Mouse (Mus musculus) naive thymus-derived CD4-positive, alpha-beta T cell, adult 2 months (primary cell): ENCODE data around the gene Foxn3.

Source experiments
- DNase-seq: peaks from one replicate; pipeline ENCODE4 v3.0.0-alpha.2; 2011; ENCODE audit warnings: low read depth

The Foxn3 gene

GRCm38 (mm10) chr12:99353692-99354091, 209.7 kb downstream of the Foxn3 start:
- DNase-seq = no peak

DNA sequence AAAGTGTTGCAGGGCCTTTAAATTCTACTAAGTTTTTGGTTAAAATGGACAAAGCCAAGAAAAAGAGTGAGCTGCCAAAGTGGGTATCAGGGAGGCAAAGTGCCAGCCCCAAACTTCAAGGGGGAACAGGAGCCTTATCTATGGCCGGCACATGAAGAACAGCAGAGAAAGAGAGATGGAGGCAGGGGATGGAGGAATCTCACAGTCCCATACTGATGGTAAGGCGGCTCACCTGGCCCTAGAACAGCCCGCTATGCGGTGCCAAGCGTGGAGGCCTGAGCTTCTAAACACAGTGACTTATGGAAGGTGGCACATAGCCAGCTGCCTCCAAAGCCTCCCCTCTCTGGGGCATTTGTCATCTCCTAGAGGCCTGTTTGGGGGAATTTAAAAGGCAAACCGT, 210.8 kb downstream of the Foxn3 start:
- DNase-seq = no peak

DNA sequence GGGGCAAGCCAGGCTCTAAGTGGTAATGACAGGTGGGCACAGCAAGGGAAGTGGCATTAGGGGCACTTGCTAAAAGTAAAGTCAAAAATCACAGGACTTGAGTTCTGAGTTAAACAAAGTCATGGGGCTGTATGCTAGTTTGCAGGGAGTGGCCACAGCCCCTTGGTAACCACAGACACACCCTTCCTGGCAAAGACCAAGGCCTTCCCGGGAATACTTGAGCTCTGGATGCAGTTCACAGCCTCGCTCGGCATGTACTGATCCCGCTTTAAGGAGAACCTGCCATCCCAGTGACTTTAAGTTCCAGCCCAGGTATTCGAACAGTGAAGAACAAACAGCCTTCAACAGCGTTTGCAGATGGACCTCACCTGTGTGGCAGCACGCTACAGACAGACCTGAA, 211.2 kb downstream of the Foxn3 start:
- DNase-seq = no peak

- no peak for DNase-seq
These were observed 211.7 kb downstream of the Foxn3 start for GRCm38 (mm10) chr12:99351731-99352130.

GRCm38 (mm10) chr12:99349650-99349997, 213.8 kb downstream of the Foxn3 start:
- DNase-seq = no peak

GRCm38 (mm10) chr12:99348940-99349649, 214.3 kb downstream of the Foxn3 start:
- no peak for DNase-seq

- no peak for DNase-seq
These were observed 215.9 kb downstream of the Foxn3 start for GRCm38 (mm10) chr12:99347512-99347911.

DNA sequence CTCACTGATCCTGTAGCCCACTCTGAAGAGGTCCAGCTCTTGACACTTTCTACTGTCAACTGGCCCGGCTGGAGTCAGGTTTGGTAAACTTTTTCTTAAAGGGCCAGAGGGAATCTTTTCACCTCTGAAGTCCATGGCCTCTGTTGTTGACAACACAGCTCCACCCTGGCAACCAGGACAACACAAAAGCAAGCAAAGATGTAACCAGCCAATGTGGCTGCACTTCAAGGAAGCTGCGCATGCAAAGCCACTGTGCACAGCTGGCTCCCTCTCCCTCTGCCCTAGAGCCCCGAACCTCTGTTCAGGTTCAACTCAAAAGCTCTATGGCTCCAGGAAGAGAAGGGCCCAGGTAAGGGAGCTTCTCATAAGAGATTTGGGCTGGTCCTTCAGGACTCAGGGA, 216.4 kb downstream of the Foxn3 start:
- no peak for DNase-seq

DNA sequence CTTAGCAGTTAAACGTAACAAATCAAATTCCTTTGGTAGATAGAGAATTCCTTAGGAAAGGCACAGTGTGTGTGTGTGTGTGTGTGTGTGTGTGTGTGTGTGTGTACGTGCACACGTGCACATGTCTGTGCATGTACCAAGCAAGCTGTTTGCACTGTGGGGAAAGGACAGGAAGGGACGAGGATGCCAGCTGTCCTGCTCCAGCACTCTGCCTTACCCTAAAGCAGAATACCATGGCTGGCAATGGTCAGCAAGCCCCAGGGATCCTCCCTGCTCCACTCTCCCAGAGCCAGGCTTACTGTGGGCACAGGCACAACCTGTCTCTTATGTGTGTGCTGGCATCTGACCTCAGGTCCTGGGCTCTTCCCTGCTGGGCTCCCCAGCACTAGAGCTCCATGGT, 218.1 kb downstream of the Foxn3 start:
- no peak for DNase-seq

DNA sequence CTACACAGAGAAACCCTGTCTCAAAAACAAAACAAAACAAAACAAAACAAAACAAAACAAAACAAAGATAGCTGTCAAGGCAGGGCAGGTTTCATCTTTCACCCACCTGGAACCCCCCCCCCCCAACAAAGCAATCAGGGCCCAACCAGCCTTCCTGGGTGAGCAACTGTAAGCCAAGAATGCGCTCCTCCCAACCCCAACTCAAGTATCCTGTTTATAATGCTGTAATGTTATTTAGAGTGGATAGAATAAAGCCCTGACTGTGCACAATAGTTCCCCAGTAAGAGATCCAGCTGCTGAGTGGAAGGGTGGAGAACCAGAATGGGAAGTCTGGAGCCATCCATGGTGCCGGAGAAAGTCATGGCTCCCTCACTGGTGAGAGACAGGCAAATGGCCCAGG, 220.0 kb downstream of the Foxn3 start:
- DNase-seq = no peak

DNA sequence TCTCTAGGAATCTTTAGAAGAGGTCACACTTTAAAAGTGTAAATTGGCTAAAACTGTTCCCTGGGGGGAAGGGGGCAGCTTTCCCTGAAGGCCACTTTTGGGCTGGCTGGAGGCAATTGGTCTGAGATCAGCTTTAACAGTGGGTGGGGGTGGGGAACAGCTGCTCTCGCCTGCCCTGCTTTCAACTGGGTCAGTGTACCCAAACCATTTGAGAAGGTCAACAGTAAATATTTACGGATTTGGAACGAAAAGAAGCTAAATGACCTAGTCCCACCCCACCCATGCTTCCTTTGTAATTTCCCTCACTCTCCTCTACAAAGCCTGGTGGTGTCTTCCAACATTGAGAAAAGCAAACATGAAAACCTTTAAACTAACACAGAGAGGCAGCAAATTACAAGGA, 221.2 kb downstream of the Foxn3 start:
- no peak for DNase-seq

DNA sequence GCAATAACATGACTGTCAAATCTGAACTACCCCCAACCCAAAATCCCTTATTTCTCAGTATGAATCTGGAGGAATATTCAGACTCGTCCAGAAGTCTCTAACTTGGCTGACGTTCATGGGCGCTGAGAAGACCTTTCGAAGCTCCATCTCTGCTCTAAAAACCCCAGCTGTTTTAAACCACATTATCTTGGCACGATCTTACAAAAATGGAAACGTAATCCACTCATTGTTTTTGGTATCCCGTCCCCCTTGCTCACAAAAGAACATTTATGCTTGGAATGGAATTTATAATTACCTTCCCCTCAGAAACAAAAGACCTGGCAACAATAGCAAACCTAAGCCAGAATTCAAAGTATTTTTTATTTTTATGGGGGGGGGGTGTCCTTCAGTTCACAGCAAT, 221.6 kb downstream of the Foxn3 start:
- no peak for DNase-seq

- no peak for DNase-seq
These were observed 222.8 kb downstream of the Foxn3 start for GRCm38 (mm10) chr12:99340418-99341182.

- no peak for DNase-seq
These were observed 223.6 kb downstream of the Foxn3 start for GRCm38 (mm10) chr12:99339640-99340325.

DNA sequence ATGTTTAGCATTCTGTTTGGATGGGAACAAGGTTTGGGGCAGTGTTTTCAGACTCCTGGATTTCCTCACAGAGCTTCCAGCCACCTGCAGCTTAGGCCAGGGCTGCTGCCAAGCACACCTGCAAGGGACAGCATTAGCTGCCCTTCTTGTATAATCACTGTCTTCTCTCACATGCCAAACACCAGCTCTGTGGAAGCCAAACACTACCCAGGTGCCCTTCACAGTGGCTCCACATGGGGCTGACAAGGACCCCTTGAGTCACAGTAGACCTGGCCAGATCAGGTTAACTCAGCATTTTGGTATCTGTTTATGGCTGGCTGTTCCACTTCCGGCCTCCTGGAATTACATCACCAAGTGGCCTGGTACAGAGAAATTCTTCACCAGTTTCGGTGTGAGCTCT, 224.6 kb downstream of the Foxn3 start:
- DNase-seq = no peak

GRCm38 (mm10) chr12:99337171-99337435, 226.3 kb downstream of the Foxn3 start:
- no peak for DNase-seq

- no peak for DNase-seq
These were observed 226.8 kb downstream of the Foxn3 start for GRCm38 (mm10) chr12:99336349-99337170.

- no peak for DNase-seq
These were observed 227.8 kb downstream of the Foxn3 start for GRCm38 (mm10) chr12:99335628-99336027.

GRCm38 (mm10) chr12:99334026-99334425, 229.4 kb downstream of the Foxn3 start:
- no peak for DNase-seq

DNA sequence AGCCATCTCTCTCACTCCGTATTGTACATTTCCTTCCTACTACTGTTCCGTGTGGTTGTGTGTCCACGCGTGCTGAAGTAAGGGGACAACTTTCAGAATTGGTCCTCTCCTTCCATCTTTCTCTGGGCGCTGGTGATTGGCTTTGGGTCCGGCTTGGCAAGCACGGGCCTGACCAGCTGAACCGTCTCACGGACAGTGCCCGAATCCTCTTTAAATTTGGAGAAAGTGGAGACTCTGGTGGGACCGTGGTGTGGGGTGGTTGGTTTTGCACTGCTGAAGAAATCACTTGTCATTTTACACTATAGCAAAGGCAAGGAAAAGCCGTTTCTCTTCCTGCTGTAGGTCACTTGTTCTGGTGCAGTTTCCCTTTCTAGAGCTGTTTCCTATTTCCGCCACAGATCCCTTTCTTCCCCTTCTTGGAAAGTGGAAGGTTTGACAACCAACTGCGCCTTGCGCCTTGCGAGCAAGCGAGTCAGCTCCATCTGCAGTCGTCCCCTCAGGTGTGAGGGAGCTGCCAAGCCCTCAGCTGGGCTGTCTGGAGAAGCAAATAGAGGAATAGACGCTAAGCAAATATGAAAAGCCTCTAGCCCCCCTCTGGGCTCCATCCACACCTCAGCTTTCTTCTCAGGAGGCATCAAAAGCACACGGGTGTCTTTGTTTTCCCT, 229.9 kb downstream of the Foxn3 start:
- DNase-seq = no peak

- DNase-seq = no peak
These were observed 231.1 kb downstream of the Foxn3 start for GRCm38 (mm10) chr12:99332144-99332807.
